Mouse (Mus musculus): ENCODE results near the gene Klhl29.

The Klhl29 gene

GRCm38 (mm10) chr12:5129190-5129589, 246.3 kb downstream of the Klhl29 start:
- DNase-seq (ENCODE audit: low read depth, low spot score), result no peak

DNA sequence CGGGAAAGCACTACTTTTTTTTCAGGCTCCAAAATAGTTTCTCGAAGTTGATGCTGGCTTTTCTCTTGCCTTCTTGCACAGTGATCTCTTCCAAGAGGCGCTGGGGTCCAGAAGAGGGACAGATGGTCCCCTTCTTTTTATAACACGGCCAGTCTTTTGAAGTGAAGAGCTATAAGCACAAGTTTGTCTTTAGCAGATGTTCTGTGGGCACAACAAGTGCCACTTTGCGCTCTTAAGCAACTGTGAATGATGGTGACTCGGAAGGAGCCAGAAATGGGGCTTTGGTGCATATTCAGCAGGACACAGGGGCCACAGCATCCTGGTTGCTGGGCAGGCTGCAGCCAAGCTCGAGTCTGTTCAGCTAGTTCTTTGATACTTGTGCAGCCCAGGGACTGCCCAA, 249.6 kb downstream of the Klhl29 start:
- no peak for DNase-seq (ENCODE audit: low read depth, low spot score)

- DNase-seq (ENCODE audit: low read depth, low spot score), result no peak
These were observed 252.5 kb downstream of the Klhl29 start for GRCm38 (mm10) chr12:5122972-5123371.

DNA sequence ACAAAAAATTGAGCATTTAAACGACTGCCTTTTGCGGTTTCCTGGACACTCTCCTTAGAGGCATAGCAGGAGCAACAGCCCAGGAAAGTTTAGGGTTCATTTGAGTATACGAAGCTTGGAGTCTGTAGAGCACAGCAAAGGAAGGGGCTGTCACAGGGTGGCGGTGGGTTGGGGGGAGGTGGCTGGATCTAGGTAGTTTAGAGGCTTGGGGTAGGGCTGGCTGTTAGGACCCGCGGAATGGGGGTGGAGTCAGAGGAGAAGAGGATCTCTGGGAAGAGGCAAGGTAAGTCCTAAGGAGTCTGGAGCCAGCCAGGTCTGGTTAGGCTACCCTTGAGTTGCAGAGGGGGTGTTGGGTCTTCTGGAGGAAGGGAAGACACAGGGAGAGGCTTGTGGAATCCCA, 255.2 kb downstream of the Klhl29 start:
- no peak for DNase-seq (ENCODE audit: low read depth, low spot score)

DNA sequence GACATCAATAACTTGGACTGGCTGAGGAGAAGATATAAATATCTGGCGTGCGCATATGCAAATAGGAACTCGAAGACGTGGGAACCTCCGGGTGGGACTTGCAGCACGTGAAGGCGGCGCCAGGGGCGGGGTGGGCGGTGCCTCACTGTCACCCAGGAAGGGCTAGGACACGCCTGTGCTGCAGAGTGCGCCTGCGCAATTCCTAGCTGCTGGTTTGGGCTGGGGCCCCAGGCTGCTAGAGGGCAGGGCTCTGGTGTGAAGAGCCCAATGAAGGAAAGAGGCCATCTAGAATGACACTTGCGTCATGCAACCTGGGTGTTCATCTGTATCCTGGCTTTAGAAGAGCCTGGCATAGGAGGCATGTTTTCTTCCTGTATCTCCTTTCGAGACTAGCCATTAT, 255.8 kb downstream of the Klhl29 start:
- DNase-seq (ENCODE audit: low read depth, low spot score), result peak; percentile 64

DNA sequence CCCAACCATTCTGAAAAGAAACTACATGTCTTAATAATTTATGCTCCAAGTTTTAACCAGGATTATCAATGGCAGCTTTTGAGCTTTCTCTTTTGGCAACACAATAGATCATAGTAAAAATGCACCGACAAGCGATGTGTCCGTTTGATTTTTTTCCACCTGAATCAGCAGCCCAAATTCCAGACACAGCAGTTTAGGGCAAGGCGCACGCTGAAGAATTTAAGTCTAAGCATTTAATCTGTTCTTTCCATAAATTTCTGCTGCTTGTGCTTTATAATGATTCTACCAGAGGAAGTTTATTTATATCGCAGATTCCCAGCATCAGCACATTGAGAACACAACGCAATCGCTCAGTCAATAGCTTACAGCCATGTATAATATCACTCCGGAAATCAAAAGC, 256.2 kb downstream of the Klhl29 start:
- no peak for DNase-seq (ENCODE audit: low read depth, low spot score)

- no peak for DNase-seq (ENCODE audit: low read depth, low spot score)
These were observed 258.9 kb downstream of the Klhl29 start for GRCm38 (mm10) chr12:5116605-5117004.

DNA sequence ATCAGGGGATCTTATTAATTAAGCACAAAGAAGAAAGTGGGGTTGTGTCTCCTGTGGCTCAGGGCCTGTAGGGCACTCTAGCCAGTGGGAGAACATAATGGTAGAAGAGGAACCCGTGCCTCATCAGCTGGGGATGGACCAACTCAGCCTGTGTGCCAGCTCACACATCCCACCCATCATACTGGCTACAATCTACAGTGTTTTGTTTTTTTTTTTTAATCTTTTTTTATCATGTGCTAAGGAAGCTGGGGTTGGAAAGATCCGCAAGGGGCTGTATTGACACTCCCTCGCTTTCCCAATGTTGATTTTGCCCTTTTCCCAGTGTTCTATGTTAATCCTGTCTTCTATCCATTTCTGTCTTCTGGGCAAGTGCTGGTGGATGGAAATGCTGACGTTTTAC, 260.9 kb downstream of the Klhl29 start:
- DNase-seq (ENCODE audit: low read depth, low spot score), result no peak

GRCm38 (mm10) chr12:5111343-5111742, 264.1 kb downstream of the Klhl29 start:
- DNase-seq (ENCODE audit: low read depth, low spot score), result no peak

- no peak for DNase-seq (ENCODE audit: low read depth, low spot score)
These were observed 266.9 kb downstream of the Klhl29 start for GRCm38 (mm10) chr12:5108613-5109012.

- no peak for DNase-seq (ENCODE audit: low read depth, low spot score)
These were observed 267.7 kb downstream of the Klhl29 start for GRCm38 (mm10) chr12:5107795-5108194.

DNA sequence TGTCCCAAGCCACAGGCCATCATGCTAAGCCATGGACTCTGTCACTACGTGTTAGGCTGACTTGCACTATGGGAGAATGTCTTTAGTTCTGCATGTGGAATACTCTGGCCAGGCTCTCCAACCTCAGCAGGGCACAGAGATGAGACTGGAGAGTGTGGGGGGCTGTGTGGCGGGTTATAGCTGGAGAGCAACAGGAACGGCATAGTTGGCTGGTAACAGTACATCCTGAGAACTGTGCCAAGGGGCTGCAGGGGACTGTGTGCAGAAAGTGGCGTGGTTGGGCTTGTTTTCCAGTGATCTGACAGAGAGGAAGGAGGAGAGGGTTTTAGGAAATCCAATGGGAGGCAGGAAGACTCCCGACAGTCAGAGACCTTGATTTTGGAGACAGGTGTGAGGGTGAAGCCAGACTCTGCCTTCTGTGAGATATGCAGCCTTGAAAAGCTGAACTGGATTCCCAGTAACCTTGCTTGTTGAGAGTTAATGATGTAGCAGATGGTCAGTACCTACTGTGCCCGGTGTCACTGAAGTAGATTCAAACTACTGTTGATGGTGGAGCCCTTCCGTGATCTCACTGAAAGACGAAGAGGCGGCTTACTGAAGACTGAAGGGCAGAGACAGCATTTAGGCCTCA, 270.9 kb downstream of the Klhl29 start:
- no peak for DNase-seq (ENCODE audit: low read depth, low spot score)

DNA sequence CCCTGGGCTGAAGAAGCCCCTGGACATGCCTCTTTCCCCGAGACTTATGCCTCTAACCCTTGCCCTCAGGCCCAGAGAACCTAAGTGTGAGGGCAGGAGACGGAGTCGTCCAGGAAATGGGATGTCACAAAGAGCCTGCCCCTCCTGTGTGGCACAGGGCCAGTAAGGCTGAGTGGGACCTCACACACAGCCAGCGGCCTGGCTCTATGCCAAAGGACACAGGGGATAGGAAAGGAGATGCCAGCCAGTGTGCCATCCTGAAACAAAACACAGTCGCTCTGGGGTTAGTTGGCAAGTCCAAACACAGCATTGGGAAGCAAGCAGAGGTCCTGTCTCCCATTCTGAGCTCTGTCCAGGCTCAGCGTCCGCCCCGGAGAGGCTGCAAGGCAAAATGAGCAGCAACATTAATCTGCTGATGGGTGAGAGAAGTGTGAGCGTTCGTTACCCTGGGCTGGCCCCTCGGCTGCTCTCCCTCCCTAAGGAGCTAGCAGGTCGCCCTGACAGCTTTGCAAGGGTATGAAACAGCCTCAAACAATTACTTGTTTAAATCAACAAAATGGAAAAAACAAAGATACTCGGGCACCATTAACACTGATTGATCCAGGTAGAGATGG, 274.0 kb downstream of the Klhl29 start:
- no peak for DNase-seq (ENCODE audit: low read depth, low spot score)

- no peak for DNase-seq (ENCODE audit: low read depth, low spot score)
These were observed 275.9 kb downstream of the Klhl29 start for GRCm38 (mm10) chr12:5099572-5099971.

DNA sequence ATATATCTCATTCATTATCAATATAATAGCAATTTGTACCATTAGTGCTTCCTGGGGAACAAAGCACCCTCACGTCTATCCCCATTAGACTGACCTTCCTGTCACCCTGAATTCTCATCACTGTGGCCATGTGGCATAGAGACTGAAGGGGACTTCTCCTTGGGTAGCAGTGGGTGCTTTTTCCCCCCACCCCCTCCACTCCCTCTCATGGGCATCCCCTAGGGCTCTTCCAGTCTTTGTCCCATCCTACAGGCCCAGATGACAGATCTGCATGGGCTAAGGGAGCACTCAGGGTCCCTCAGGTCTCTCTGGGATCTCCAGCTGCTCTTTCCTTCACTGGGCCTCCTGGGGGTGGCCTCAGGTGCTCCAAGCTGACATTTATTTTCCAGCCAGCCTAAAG, 286.8 kb downstream of the Klhl29 start:
- DNase-seq (ENCODE audit: low read depth, low spot score), result no peak

- peak; percentile 70 for DNase-seq (ENCODE audit: low read depth, low spot score)
These were observed 287.5 kb downstream of the Klhl29 start for GRCm38 (mm10) chr12:5087787-5088519.

DNA sequence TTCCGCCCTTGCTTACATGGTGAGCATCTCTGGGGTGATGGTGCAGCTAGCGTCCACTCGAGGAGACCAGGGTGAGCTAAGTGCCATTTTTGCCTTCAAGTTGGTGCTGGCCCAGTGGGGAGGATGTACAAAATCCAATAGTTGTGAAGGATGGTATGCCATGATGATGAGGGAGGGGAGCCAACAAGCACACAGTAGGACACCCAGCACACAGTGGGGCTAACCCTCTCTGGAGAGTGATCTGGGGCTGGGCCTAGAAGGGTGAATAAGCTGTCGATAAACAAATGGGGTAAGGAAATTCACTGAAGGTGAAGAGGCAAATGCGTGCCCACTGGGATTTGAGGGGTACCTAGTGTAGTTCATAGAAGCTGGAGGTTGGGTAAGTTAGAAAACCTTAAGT, 290.8 kb downstream of the Klhl29 start:
- no peak for DNase-seq (ENCODE audit: low read depth, low spot score)

- no peak for DNase-seq (ENCODE audit: low read depth, low spot score)
These were observed 294.0 kb downstream of the Klhl29 start for GRCm38 (mm10) chr12:5081480-5081879.

DNA sequence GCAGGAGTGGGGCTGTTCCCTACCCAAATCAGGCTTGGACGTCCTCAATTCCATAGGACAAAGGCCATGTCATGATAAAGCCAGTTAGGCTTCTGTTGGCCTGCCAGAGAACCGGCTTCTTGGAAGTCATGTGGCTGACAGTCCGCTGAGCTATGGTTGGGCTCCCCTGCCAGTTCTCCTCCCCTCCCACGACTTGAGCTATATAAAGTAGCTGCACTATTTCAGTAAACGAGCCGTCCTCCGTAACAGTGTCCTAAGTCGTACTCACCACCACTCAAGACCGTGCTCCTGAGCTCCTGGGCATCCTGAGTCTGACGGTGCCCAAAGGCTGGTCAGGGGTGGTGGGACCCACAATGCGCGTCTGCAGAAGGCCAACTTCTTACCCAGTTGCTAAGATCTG, 302.3 kb downstream of the Klhl29 start:
- DNase-seq (ENCODE audit: low read depth, low spot score), result no peak

- no peak for DNase-seq (ENCODE audit: low read depth, low spot score)
These were observed 305.4 kb downstream of the Klhl29 start for GRCm38 (mm10) chr12:5070131-5070530.

- DNase-seq (ENCODE audit: low read depth, low spot score), result no peak
These were observed 307.9 kb downstream of the Klhl29 start for GRCm38 (mm10) chr12:5067590-5067989.

DNA sequence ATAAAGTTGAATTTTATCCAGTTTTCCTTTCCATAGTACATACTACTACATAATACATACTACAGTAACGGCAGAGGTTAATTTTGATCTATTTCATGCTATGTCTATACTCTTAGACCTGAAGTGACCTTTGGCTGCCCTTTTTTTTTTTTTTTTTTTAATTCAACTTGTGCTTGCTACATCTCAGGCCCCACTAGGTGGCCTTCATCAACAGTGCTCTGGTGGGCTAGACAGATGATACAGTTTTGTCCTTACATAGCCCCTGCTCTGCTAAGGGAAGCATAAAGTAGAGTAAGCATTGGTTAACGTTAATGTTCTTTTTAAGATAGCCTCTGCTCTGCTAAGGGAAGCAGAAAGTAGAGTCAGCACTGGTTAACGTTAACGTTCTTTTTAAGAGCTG, 327.4 kb downstream of the Klhl29 start:
- DNase-seq (ENCODE audit: low read depth, low spot score), result no peak

DNA sequence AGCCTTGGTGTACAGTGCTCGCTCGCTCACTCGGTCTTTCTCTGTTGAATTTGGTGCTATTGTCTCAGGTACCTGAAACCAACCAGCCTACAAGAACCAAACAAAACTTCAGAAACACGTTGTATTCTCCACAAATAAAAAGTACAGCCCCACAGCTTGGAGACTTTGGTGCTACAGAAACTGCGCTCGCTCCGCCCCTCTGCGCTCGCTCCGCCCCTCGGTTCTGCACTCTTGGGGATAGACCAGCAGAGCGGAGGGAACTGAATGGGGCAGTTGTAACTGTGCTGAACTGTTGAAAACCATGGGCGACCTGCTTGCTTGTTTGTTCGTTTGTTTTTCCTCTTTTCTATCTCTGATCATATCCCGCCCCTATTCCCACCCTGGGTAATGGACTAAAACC, 331.3 kb downstream of the Klhl29 start:
- DNase-seq (ENCODE audit: low read depth, low spot score), result no peak

Measured in brain, embryonic 18.5 days (tissue).